Mouse (Mus musculus) liver, embryonic 12.5 days (tissue): ENCODE measurements at regions not wholly inside any gene's neighbourhood (a gene's known extent, or its start where the extent isn't known, plus 50 kb on each side); places are given as distances from the start of the nearest gene placed in this dataset.

Source experiments
- ATAC-seq: fragments of 200-750 bp; cut with Nextera tagmentation; 2 replicates; pipeline ENCODE4 v1.8.0; 2017; ENCODE audit warnings: moderate number of reproducible peaks, mild to moderate bottlenecking, moderate library complexity
- H3K27ac ChIP-seq: fragments of 300-500 bp; sonication (generic); 2 replicates; pipeline ENCODE4 v1.5.1; 2016; ENCODE audit warnings: mild to moderate bottlenecking
- H3K27me3 ChIP-seq: fragments of 300-500 bp; sonication (generic); replicated peaks from 2 replicates; pipeline ENCODE4 v1.6.1; 2016; ENCODE audit warnings: mild to moderate bottlenecking, moderate library complexity
- H3K36me3 ChIP-seq: fragments of 300-500 bp; sonication (generic); 2 replicates; pipeline ENCODE4 v1.6.1; 2016; ENCODE audit warnings: mild to moderate bottlenecking, moderate library complexity
- H3K4me1 ChIP-seq: fragments of 300-500 bp; sonication (generic); 2 replicates; pipeline ENCODE4 v1.6.1; 2016
- H3K4me2 ChIP-seq: fragments of 300-500 bp; sonication (generic); 2 replicates; pipeline ENCODE4 v1.6.1; 2016; ENCODE audit warnings: mild to moderate bottlenecking, moderate library complexity
- H3K4me3 ChIP-seq: fragments of 300-500 bp; sonication (generic); 2 replicates; pipeline ENCODE4 v1.5.1; 2016; ENCODE audit warnings: mild to moderate bottlenecking, moderate library complexity
- H3K9ac ChIP-seq: fragments of 300-500 bp; sonication (generic); 2 replicates; pipeline ENCODE4 v1.6.1; 2016; ENCODE audit warnings: mild to moderate bottlenecking, moderate library complexity
- H3K9me3 ChIP-seq: fragments of 300-500 bp; sonication (generic); replicated peaks from 2 replicates; pipeline ENCODE4 v1.6.1; 2016; ENCODE audit warnings: mild to moderate bottlenecking, moderate library complexity
- WGBS: fragments of 180-500 bp; shearing (Covaris S2); methylation state at CpG from one replicate; pipeline ENCODE4 v1.1.7; 2016; ENCODE audit not compliant: insufficient replicate concordance; 5-methylcytosine and 5-hydroxymethylcytosine counted together

- no peak overlapping the region for H3K4me3 ChIP-seq
- H3K4me1 ChIP-seq = no peaks in the 10 kb centered on the region
- 57% methylated on average over 3 of the region's 3 CpGs for WGBS
- no peak overlapping the region for H3K4me2 ChIP-seq
- no peaks in the 10 kb centered on the region for H3K36me3 ChIP-seq
- no peak overlapping the region for H3K27ac ChIP-seq
- H3K9ac ChIP-seq = no peak overlapping the region
- ATAC-seq = no peak
- no peaks in the 10 kb centered on the region for H3K27me3 ChIP-seq
- H3K9me3 ChIP-seq = no peaks in the 10 kb centered on the region
These were observed 103.2 kb upstream of the Cep85l start for GRCm38 (mm10) chr10:53482919-53483318.

- Histone ChIP-seq H3K27me3 (no peaks in the 10 kb centered on the region), H3K4me3 (no peak overlapping the region), H3K4me2 (no peak overlapping the region), H3K9me3 (peaks cover 8% of the 10 kb centered on the region; the same call in 1 of the 2 replicates), H3K4me1 (no peaks in the 10 kb centered on the region), H3K27ac (no peak overlapping the region), H3K36me3 (no peaks in the 10 kb centered on the region), H3K9ac (no peak overlapping the region)
- 63% methylated on average over 3 of the region's 3 CpGs for WGBS
- ATAC-seq = no peak
These were observed 90.5 kb upstream of the Cep85l start for GRCm38 (mm10) chr10:53470200-53470599.

GRCm38 (mm10) chr10:53469611-53470010, 89.9 kb upstream of the Cep85l start:
- Histone ChIP-seq H3K27me3 (no peaks in the 10 kb centered on the region), H3K4me3 (no peak overlapping the region), H3K9me3 (peaks cover 8% of the 10 kb centered on the region; the same call in 1 of the 2 replicates), H3K36me3 (no peaks in the 10 kb centered on the region), H3K9ac (no peak overlapping the region), H3K4me1 (no peaks in the 10 kb centered on the region), H3K27ac (no peak overlapping the region), H3K4me2 (no peak overlapping the region)
- ATAC-seq = no peak
- 71% methylated on average over 1 of the region's 1 CpGs for whole genome bisulfite sequencing

GRCm38 (mm10) chr10:53468293-53468545, 88.5 kb upstream of the Cep85l start:
- H3K27ac ChIP-seq = no peak overlapping the region
- no peak overlapping the region for H3K4me3 ChIP-seq
- H3K36me3 ChIP-seq = no peaks in the 10 kb centered on the region
- peaks cover 5% of the 10 kb centered on the region; the same call in 1 of the 2 replicates for H3K9me3 ChIP-seq
- H3K4me1 ChIP-seq = no peaks in the 10 kb centered on the region
- WGBS = 64% methylated on average over 3 of the region's 3 CpGs
- no peak overlapping the region for H3K9ac ChIP-seq
- H3K4me2 ChIP-seq = no peak overlapping the region
- no peak for ATAC-seq
- no peaks in the 10 kb centered on the region for H3K27me3 ChIP-seq

GRCm38 (mm10) chr10:53467472-53468292, 87.9 kb upstream of the Cep85l start:
- no peak overlapping the region for H3K27ac ChIP-seq
- 0 out of 2 replicates have a peak, but pooled peaks cover 3% of the 10 kb centered on the region for H3K4me1 ChIP-seq
- H3K9me3 ChIP-seq = peaks cover 5% of the 10 kb centered on the region; the same call in 1 of the 2 replicates
- WGBS = 49% methylated on average over 3 of the region's 3 CpGs
- no peak for ATAC-seq
- H3K4me2 ChIP-seq = no peak overlapping the region
- no peak overlapping the region for H3K9ac ChIP-seq
- H3K36me3 ChIP-seq = no peaks in the 10 kb centered on the region
- no peak overlapping the region for H3K4me3 ChIP-seq
- H3K27me3 ChIP-seq = 0 out of 2 replicates have a peak, but pooled peaks cover 4% of the 10 kb centered on the region

GRCm38 (mm10) chr10:53466851-53467250, 87.1 kb upstream of the Cep85l start:
- Histone ChIP-seq H3K4me2 (no peak overlapping the region), H3K27me3 (0 out of 2 replicates have a peak, but pooled peaks cover 4% of the 10 kb centered on the region), H3K9ac (no peak overlapping the region), H3K4me1 (peaks cover 8% of the 10 kb centered on the region; the same call in 1 of the 2 replicates), H3K36me3 (no peaks in the 10 kb centered on the region), H3K4me3 (no peak overlapping the region), H3K27ac (no peak overlapping the region), H3K9me3 (0 out of 2 replicates have a peak, but pooled peaks cover 5% of the 10 kb centered on the region)
- no peak for ATAC-seq
- 64% methylated on average over 1 of the region's 1 CpGs for WGBS

GRCm38 (mm10) chr10:53466261-53466660, 86.5 kb upstream of the Cep85l start:
- Histone ChIP-seq H3K36me3 (no peaks in the 10 kb centered on the region), H3K27ac (no peak overlapping the region), H3K27me3 (0 out of 2 replicates have a peak, but pooled peaks cover 4% of the 10 kb centered on the region), H3K9me3 (no peaks in the 10 kb centered on the region), H3K4me2 (no peak overlapping the region), H3K4me1 (peaks cover 13% of the 10 kb centered on the region; the same call in 1 of the 2 replicates), H3K4me3 (no peak overlapping the region), H3K9ac (no peak overlapping the region)
- ATAC-seq = no peak
- 69% methylated on average over 6 of the region's 6 CpGs for WGBS

GRCm38 (mm10) chr10:53464581-53464980, 84.8 kb upstream of the Cep85l start:
- Histone ChIP-seq H3K4me2 (no peak overlapping the region), H3K27me3 (0 out of 2 replicates have a peak, but pooled peaks cover 4% of the 10 kb centered on the region), H3K4me3 (no peak overlapping the region), H3K27ac (no peak overlapping the region), H3K4me1 (peaks cover 16% of the 10 kb centered on the region), H3K9ac (no peak overlapping the region), H3K9me3 (no peaks in the 10 kb centered on the region), H3K36me3 (no peaks in the 10 kb centered on the region)
- ATAC-seq = no peak

GRCm38 (mm10) chr10:53464006-53464405, 84.3 kb upstream of the Cep85l start:
- no peak overlapping the region for H3K9ac ChIP-seq
- no peak overlapping the region for H3K4me2 ChIP-seq
- ATAC-seq = no peak
- H3K36me3 ChIP-seq = no peaks in the 10 kb centered on the region
- WGBS = 45% methylated on average over 6 of the region's 6 CpGs
- H3K4me3 ChIP-seq = no peak overlapping the region
- no peaks in the 10 kb centered on the region for H3K9me3 ChIP-seq
- H3K27ac ChIP-seq = no peak overlapping the region
- 0 out of 2 replicates have a peak, but pooled peaks cover 4% of the 10 kb centered on the region for H3K27me3 ChIP-seq
- peaks cover 16% of the 10 kb centered on the region for H3K4me1 ChIP-seq

- Histone ChIP-seq H3K27me3 (0 out of 2 replicates have a peak, but pooled peaks cover 4% of the 10 kb centered on the region), H3K9me3 (no peaks in the 10 kb centered on the region), H3K4me3 (no peak overlapping the region), H3K27ac (no peak overlapping the region), H3K4me1 (peaks cover 16% of the 10 kb centered on the region), H3K9ac (no peak overlapping the region), H3K4me2 (no peak overlapping the region), H3K36me3 (no peaks in the 10 kb centered on the region)
- WGBS = 20% methylated on average over 3 of the region's 3 CpGs
- no peak for ATAC-seq
These were observed 83.7 kb upstream of the Cep85l start for GRCm38 (mm10) chr10:53463471-53463870.

- Histone ChIP-seq H3K9ac (no peak overlapping the region), H3K9me3 (no peaks in the 10 kb centered on the region), H3K27me3 (0 out of 2 replicates have a peak, but pooled peaks cover 4% of the 10 kb centered on the region), H3K4me1 (peaks cover 16% of the 10 kb centered on the region), H3K27ac (no peak overlapping the region), H3K4me3 (no peak overlapping the region), H3K36me3 (no peaks in the 10 kb centered on the region), H3K4me2 (no peak overlapping the region)
- ATAC-seq = no peak
- 43% methylated on average over 15 of the region's 15 CpGs for WGBS
These were observed 82.9 kb upstream of the Cep85l start for GRCm38 (mm10) chr10:53462449-53463308.
